Mouse (Mus musculus): ENCODE data around the gene Chrna9. TPM values are rescaled to one million over a fixed set of nuclear protein-coding genes. Genes with fewer than 3 reads are reported as not detected.

Chrna9 gene
- polyA plus RNA-seq, 1 experiment: not detected

- no peak overlapping the region for H3K4me3 ChIP-seq (ENCODE audit: insufficient read depth, low read length)
- no peak overlapping the region for H3K27ac ChIP-seq (ENCODE audit: insufficient read depth, low read depth, low read length)
- TF ChIP-seq CTCF (IDR thresholded peaks at IDR 0.05; ENCODE audit: low read depth, low read length) (no peak), POLR2A (IDR thresholded peaks at IDR 0.05; ENCODE audit: borderline replicate concordance, low read depth, low read length) (no peak)
- peaks cover 11% of the 10 kb centered on the region for H3K4me1 ChIP-seq (ENCODE audit: control insufficient read depth, insufficient read depth, low read length)
Measured at GRCm38 (mm10) chr5:65933258-65933657, 1.5 kb upstream of the Chrna9 start.

- Histone ChIP-seq H3K4me1 (ENCODE audit: control insufficient read depth, insufficient read depth, low read length) (peaks cover 11% of the 10 kb centered on the region), H3K27ac (ENCODE audit: insufficient read depth, low read depth, low read length) (no peak overlapping the region), H3K4me3 (ENCODE audit: insufficient read depth, low read length) (no peak overlapping the region)
- TF ChIP-seq POLR2A (IDR thresholded peaks at IDR 0.05; ENCODE audit: borderline replicate concordance, low read depth, low read length) (no peak), CTCF (IDR thresholded peaks at IDR 0.05; ENCODE audit: low read depth, low read length) (no peak)
Measured at GRCm38 (mm10) chr5:65933764-65934163, 957 bp upstream of the Chrna9 start.

- TF ChIP-seq CTCF (IDR thresholded peaks at IDR 0.05; ENCODE audit: low read depth, low read length) (no peak), POLR2A (IDR thresholded peaks at IDR 0.05; ENCODE audit: borderline replicate concordance, low read depth, low read length) (no peak)
- Histone ChIP-seq H3K4me3 (ENCODE audit: insufficient read depth, low read length) (no peak overlapping the region), H3K27ac (ENCODE audit: insufficient read depth, low read depth, low read length) (no peak overlapping the region), H3K4me1 (ENCODE audit: control insufficient read depth, insufficient read depth, low read length) (0 out of 2 replicates have a peak, but pooled peaks cover 2% of the 10 kb centered on the region)
Measured at GRCm38 (mm10) chr5:65937011-65937726, 2.4 kb downstream of the Chrna9 start.

GRCm38 (mm10) chr5:65937998-65938715 is 3.4 kb downstream of the Chrna9 start:
- no peak for TF ChIP-seq POLR2A (IDR thresholded peaks at IDR 0.05; ENCODE audit: borderline replicate concordance, low read depth, low read length)
- peak; percentile 93 for TF ChIP-seq CTCF (IDR thresholded peaks at IDR 0.05; ENCODE audit: low read depth, low read length)
- Histone ChIP-seq H3K27ac (ENCODE audit: insufficient read depth, low read depth, low read length) (no peak overlapping the region), H3K4me1 (ENCODE audit: control insufficient read depth, insufficient read depth, low read length) (0 out of 2 replicates have a peak, but pooled peaks cover 2% of the 10 kb centered on the region), H3K4me3 (ENCODE audit: insufficient read depth, low read length) (no peak overlapping the region)

- TF ChIP-seq CTCF (IDR thresholded peaks at IDR 0.05; ENCODE audit: low read depth, low read length): no peak
- TF ChIP-seq POLR2A (IDR thresholded peaks at IDR 0.05; ENCODE audit: borderline replicate concordance, low read depth, low read length): no peak
- no peak overlapping the region for H3K4me3 ChIP-seq (ENCODE audit: insufficient read depth, low read length)
Measured at GRCm38 (mm10) chr5:65941145-65941544, 6.4 kb downstream of the Chrna9 start.

GRCm38 (mm10) chr5:65949822-65950221 is 15.1 kb downstream of the Chrna9 start:
- TF ChIP-seq CTCF (IDR thresholded peaks at IDR 0.05; ENCODE audit: low read depth, low read length): no peak
- TF ChIP-seq POLR2A (IDR thresholded peaks at IDR 0.05; ENCODE audit: borderline replicate concordance, low read depth, low read length): no peak
- H3K4me3 ChIP-seq (ENCODE audit: insufficient read depth, low read length): no peak overlapping the region
- H3K4me1 ChIP-seq (ENCODE audit: control insufficient read depth, insufficient read depth, low read length): no peaks in the 10 kb centered on the region
- no peak overlapping the region for H3K27ac ChIP-seq (ENCODE audit: insufficient read depth, low read depth, low read length)

More at GRCm38 (mm10) chr5:65941145-65941544, 6.4 kb downstream of the Chrna9 start:
- Histone ChIP-seq H3K4me1 (ENCODE audit: control insufficient read depth, insufficient read depth, low read length) (0 out of 2 replicates have a peak, but pooled peaks cover 2% of the 10 kb centered on the region), H3K27ac (ENCODE audit: insufficient read depth, low read depth, low read length) (no peak overlapping the region)

GRCm38 (mm10) chr5:65950236-65950635 is 15.5 kb downstream of the Chrna9 start:
- Histone ChIP-seq H3K4me1 (ENCODE audit: control insufficient read depth, insufficient read depth, low read length) (no peaks in the 10 kb centered on the region), H3K4me3 (ENCODE audit: insufficient read depth, low read length) (no peak overlapping the region), H3K27ac (ENCODE audit: insufficient read depth, low read depth, low read length) (no peak overlapping the region)
- TF ChIP-seq POLR2A (IDR thresholded peaks at IDR 0.05; ENCODE audit: borderline replicate concordance, low read depth, low read length): no peak
- TF ChIP-seq CTCF (IDR thresholded peaks at IDR 0.05; ENCODE audit: low read depth, low read length): no peak

- H3K27ac ChIP-seq (ENCODE audit: insufficient read depth, low read depth, low read length): no peak overlapping the region
- H3K4me1 ChIP-seq (ENCODE audit: control insufficient read depth, insufficient read depth, low read length): no peaks in the 10 kb centered on the region
- no peak for TF ChIP-seq POLR2A (IDR thresholded peaks at IDR 0.05; ENCODE audit: borderline replicate concordance, low read depth, low read length)
- TF ChIP-seq CTCF (IDR thresholded peaks at IDR 0.05; ENCODE audit: low read depth, low read length): no peak
- no peak overlapping the region for H3K4me3 ChIP-seq (ENCODE audit: insufficient read depth, low read length)
Measured at GRCm38 (mm10) chr5:65950679-65951512, 16.2 kb downstream of the Chrna9 start.

- no peak overlapping the region for H3K27ac ChIP-seq (ENCODE audit: insufficient read depth, low read depth, low read length)
- H3K4me1 ChIP-seq (ENCODE audit: control insufficient read depth, insufficient read depth, low read length): peaks cover 2% of the 10 kb centered on the region; the same call in 1 of the 2 replicates
- TF ChIP-seq POLR2A (IDR thresholded peaks at IDR 0.05; ENCODE audit: borderline replicate concordance, low read depth, low read length): no peak
- TF ChIP-seq CTCF (IDR thresholded peaks at IDR 0.05; ENCODE audit: low read depth, low read length): no peak
Measured at GRCm38 (mm10) chr5:65951513-65951909, 16.8 kb downstream of the Chrna9 start.

More at GRCm38 (mm10) chr5:65951513-65951909, 16.8 kb downstream of the Chrna9 start:
- H3K4me3 ChIP-seq (ENCODE audit: insufficient read depth, low read length): no peak overlapping the region

All from bone marrow macrophage, adult 2 months (primary cell).